Mouse (Mus musculus): ENCODE results near the gene Rrm2. TPM values are rescaled to one million over a fixed set of nuclear protein-coding genes. Genes with fewer than 3 reads are reported as not detected.
"Not testable (repeated sequence)": the region's sequence is repeated elsewhere in the genome, so short reads cannot be mapped to it uniquely, and the experiment has no call there.

The Rrm2 gene
- polyA plus RNA-seq, 1 experiment from 2014 or later, result 172 TPM

DNA sequence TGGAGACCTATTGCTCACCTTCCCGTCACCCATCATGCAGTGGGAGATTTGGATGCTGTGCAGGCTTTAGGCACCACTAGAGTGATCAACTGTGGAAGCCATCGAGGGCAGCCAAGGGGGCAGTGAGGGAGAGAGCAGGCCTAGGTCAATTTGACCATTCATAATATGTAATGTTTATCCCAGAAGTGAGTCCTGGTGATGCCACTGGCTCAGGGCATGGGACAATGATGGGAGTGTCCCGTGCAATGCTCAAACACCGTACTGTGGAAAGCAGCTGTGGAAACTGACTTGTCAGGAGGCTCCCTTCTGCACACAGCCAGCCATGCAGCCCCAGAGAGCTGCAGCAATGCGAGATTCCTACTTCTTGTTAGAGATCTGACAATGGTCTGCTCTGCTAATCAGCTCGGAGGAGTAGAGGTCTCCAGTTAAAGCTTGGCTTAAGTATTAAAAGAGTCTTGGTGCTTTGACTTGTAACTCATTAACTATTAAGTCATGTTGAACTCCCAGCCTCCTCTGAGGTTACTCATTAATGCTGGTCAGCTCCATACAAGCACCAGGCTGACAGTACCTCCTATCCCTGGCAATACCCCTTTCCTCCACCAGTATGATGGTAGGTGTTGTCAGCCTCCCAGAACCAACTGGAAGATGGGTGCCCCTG lies 21.9 kb upstream of the Rrm2 start:
- peak overlapping the region; percentile 6; the same call in 1 of the 2 replicates for H3K4me2 ChIP-seq
- H3K27me3 ChIP-seq (replicated peaks), result 0 out of 2 replicates have a peak, but pooled peaks cover 11% of the 10 kb centered on the region
- peak; percentile 80 for ATAC-seq (ENCODE audit: insufficient read depth, low FRiP score, low read depth)
- H3K36me3 ChIP-seq, result no peaks in the 10 kb centered on the region
- H3K27ac ChIP-seq, result no peak overlapping the region
- H3K9me3 ChIP-seq, result no peaks in the 10 kb centered on the region
- peaks cover 23% of the 10 kb centered on the region for H3K4me1 ChIP-seq
- H3K4me3 ChIP-seq (replicated peaks), result no peak overlapping the region
- WGBS, result 49% methylated on average over 6 of the region's 6 CpGs
- no peak overlapping the region for H3K9ac ChIP-seq

DNA sequence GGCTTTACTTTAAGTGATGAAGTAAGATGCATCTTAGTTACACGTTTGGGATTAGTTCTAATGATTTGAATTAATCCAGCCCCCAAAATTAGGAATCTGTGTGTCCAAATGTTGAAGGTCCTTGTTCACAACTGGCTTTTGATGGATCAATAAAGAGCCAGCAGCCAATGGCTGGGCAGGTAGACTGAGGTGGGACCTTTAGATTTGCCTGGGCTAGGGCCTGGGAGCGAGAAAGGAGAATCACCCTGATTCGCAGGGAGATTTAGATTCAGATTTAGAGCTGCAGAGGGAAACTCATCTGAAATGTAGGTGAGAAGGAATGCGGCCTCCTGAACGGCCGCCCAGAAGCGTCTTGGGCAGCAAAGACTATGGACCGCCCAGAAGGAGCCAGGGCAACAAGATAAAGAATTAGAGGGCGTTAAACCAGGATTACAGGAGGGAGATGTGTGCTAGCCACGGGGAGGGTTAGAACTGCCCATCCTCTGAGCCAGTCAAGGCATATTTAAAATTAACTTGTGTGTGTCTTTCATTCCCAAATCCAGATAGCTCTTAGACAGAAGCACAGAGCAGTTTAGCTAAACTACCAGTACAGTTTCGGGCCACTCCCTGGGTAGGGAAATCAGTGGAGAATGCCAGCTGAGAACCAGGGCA lies 21.2 kb upstream of the Rrm2 start:
- no peak overlapping the region for H3K9ac ChIP-seq
- no peak for ATAC-seq (ENCODE audit: insufficient read depth, low FRiP score, low read depth)
- peaks cover 16% of the 10 kb centered on the region for H3K4me1 ChIP-seq
- WGBS, result 60% methylated on average over 11 of the region's 11 CpGs
- no peak overlapping the region for H3K4me3 ChIP-seq (replicated peaks)
- no peaks in the 10 kb centered on the region for H3K9me3 ChIP-seq
- H3K4me2 ChIP-seq, result no peak overlapping the region
- H3K27me3 ChIP-seq (replicated peaks), result 0 out of 2 replicates have a peak, but pooled peaks cover 5% of the 10 kb centered on the region
- H3K36me3 ChIP-seq, result no peaks in the 10 kb centered on the region
- peak overlapping the region; percentile 35; the same call in 1 of the 2 replicates for H3K27ac ChIP-seq

DNA sequence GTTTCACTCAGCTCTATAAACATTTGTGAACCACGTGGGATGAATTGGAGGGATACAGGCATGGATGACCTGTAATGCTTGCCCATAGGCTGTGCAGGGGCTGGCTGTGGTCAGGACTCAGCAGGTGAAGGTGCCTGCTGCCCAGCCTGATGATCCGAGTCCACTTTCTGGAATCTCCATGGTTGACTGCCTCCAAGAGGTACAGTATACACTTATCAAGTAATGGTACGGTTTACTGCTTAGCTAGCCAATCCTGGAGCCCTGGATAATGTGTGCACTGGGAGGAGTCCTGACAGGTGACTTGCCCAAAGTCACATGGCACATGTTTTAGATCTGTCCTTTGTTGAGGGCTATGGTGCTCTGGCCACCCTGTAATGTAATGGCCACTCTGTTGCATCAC lies 17.7 kb upstream of the Rrm2 start:
- 79% methylated on average over 3 of the region's 3 CpGs for WGBS
- no peak overlapping the region for H3K27ac ChIP-seq

DNA sequence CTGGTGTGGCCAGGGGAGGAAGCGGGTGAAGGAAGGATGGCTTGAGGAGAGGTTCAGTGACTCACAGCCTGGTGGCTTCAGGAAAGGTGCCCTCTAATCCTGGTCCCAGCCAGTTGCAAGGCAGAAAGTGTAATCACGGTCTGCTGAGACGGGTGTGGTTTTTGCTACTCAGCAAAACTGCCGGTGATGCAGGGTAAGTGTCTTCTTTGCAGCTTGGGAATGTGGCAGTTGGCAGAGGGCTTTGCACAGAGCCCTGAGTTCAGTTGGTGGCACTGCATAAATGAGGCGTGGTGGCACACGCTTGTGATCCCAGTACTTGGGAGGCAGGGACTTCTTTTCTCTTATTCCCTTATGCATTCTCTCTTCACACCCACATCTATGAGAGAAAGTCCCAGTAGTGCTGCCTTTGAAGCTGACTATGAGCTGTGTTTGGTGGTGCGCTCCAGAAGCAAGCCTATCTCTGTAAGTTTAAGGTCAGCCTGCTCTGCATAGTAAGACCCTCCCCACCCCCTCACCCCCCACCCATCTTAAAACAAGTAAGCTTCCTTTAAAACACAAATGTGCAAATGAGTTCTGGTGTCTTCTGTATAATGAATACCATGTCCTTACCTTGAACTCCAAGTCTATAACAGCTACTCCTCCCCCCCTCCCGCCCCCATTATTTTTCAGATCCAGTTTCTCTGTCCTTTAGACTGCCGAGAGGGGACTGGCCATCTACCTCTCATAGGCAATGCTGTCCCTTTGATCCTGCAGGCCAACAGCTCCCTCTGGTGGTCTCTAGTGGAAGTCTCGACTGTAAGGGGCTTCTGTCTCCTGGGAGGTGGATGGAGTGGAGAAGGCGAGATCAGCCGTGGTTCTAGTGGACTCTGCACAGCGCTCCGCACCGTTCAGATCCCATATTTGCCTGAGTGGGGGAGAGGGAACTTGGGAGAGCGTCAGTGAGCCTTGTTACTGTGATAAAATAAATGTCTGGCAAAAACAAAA lies 11.2 kb upstream of the Rrm2 start:
- H3K4me3 ChIP-seq (replicated peaks), result no peak overlapping the region
- no peak overlapping the region for H3K9ac ChIP-seq
- 0 out of 2 replicates have a peak, but pooled peaks cover 4% of the 10 kb centered on the region for H3K27me3 ChIP-seq (replicated peaks)
- no peaks in the 10 kb centered on the region for H3K36me3 ChIP-seq
- no peak overlapping the region for H3K4me2 ChIP-seq
- H3K9me3 ChIP-seq, result no peaks in the 10 kb centered on the region
- ATAC-seq (ENCODE audit: insufficient read depth, low FRiP score, low read depth), result peak; percentile 73
- H3K27ac ChIP-seq, result no peak overlapping the region
- WGBS, result 38% methylated on average over 16 of the region's 16 CpGs
- no peaks in the 10 kb centered on the region for H3K4me1 ChIP-seq

More for the DNA sequence above, 17.7 kb upstream of the Rrm2 start:
- Histone ChIP-seq H3K4me3 (replicated peaks) (no peak overlapping the region), H3K36me3 (no peaks in the 10 kb centered on the region), H3K27me3 (replicated peaks) (no peaks in the 10 kb centered on the region), H3K9me3 (no peaks in the 10 kb centered on the region), H3K9ac (no peak overlapping the region), H3K4me1 (0 out of 2 replicates have a peak, but pooled peaks cover 6% of the 10 kb centered on the region), H3K4me2 (no peak overlapping the region)
- no peak for ATAC-seq (ENCODE audit: insufficient read depth, low FRiP score, low read depth)

DNA sequence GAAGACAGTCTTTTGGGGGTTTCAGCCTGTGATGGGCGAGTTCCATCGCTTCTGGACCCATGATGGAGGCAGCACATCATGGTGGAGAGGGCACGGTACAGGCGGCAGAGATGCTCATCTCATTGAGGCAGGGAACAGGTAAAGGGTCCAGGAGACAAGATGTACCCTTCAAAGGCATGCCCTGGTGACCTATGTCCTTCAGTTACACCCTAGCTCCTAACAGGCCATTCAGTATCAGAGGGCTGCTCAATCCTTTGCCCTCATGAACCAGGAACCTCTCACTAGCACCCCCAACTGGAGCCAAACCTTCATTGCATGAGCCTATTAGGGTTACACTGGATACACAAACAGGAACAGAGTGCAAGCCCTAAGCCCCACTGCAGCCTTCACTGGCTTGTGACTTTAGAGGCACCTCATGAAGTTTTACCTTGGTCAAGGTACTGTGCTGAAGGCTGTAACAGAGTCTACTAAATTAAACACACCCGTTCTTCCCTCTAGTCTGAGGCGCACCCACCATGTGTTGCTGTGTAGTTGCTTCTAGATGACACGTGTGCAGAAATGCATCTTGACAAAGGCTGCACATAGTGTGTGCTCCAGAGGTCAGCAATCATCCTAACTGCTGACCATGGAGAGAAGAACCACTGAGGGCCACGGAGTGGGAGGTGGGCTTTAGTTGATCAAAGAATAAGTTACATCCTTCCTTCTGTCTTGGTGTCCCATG lies 10.4 kb upstream of the Rrm2 start:
- Histone ChIP-seq H3K9me3 (no peaks in the 10 kb centered on the region), H3K4me2 (no peak overlapping the region), H3K9ac (no peak overlapping the region), H3K4me3 (replicated peaks) (no peak overlapping the region), H3K4me1 (no peaks in the 10 kb centered on the region), H3K27me3 (replicated peaks) (0 out of 2 replicates have a peak, but pooled peaks cover 4% of the 10 kb centered on the region), H3K36me3 (no peaks in the 10 kb centered on the region), H3K27ac (no peak overlapping the region)
- ATAC-seq (ENCODE audit: insufficient read depth, low FRiP score, low read depth), result no peak
- WGBS, result 62% methylated on average over 8 of the region's 8 CpGs

DNA sequence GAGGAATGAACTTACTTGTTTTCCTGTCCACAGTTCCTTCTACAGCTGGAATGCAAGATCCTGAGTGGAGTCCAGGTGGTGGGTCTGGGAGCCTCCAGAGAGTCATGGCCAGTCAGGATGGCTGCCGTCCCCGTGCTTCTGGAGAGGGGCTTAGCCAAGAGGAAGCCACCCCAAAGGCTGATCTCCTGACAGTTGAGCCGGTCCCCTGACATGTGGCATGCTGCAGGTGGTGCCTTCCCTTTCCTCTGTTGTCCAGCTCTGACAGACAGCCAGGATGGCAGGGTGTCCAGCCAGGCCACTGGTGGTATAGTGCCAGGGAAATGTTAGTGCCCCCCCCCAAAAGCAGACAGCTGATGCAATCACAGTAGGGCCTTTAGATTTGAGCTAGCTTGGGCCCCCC lies 9.5 kb upstream of the Rrm2 start:
- Histone ChIP-seq H3K4me3 (replicated peaks) (no peak overlapping the region), H3K9ac (no peak overlapping the region), H3K27me3 (replicated peaks) (0 out of 2 replicates have a peak, but pooled peaks cover 4% of the 10 kb centered on the region), H3K4me1 (no peaks in the 10 kb centered on the region), H3K27ac (no peak overlapping the region), H3K4me2 (no peak overlapping the region), H3K9me3 (no peaks in the 10 kb centered on the region), H3K36me3 (no peaks in the 10 kb centered on the region)
- 78% methylated on average over 3 of the region's 3 CpGs for WGBS
- ATAC-seq (ENCODE audit: insufficient read depth, low FRiP score, low read depth), result no peak

DNA sequence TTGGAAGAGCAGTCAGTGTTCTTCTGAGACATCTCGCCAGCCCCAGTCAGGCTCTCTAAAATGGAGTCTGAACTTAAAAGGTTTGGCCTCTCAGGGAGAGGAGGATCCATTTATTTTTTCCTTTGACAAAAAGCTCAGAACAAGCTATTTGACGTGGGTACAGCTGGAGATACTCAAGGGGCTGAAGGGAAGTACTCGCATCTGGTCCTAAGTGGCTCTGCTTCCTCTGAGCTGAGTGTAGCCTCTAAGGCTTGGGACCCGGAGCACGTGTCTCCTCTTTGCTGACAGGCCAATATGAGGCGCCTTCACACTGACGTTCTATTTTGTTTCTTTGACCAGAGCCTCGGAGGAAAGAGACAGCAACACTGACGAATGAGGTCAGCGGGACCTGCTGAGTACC lies 8.5 kb upstream of the Rrm2 start:
- H3K9me3 ChIP-seq, result no peaks in the 10 kb centered on the region
- 0 out of 2 replicates have a peak, but pooled peaks cover 4% of the 10 kb centered on the region for H3K27me3 ChIP-seq (replicated peaks)
- H3K4me3 ChIP-seq (replicated peaks), result no peak overlapping the region
- no peak overlapping the region for H3K27ac ChIP-seq
- WGBS, result 41% methylated on average over 10 of the region's 10 CpGs
- ATAC-seq (ENCODE audit: insufficient read depth, low FRiP score, low read depth), result no peak
- H3K36me3 ChIP-seq, result no peaks in the 10 kb centered on the region
- H3K9ac ChIP-seq, result no peak overlapping the region
- no peak overlapping the region for H3K4me2 ChIP-seq
- no peaks in the 10 kb centered on the region for H3K4me1 ChIP-seq

DNA sequence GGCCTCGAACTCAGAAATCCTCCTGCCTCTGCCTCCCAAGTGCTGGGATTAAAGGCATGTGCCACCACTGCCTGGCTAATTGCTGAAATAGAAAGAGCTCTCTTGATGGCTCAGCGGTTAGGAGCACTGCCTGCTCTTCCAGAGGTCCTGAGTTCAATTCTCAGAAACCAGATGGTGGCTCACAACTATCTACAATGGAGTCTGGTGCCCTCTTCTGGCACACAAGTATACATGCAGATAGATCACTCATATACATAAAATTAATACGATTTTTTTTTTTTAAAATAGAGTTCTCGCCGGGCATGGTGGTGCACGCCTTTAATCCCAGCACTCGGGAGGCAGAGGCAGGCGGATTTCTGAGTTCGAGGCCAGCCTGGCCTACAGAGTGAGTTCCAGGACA lies 6.4 kb upstream of the Rrm2 start:
- H3K9me3 ChIP-seq; H3K4me1 ChIP-seq; H3K9ac ChIP-seq; H3K36me3 ChIP-seq; H3K27me3 ChIP-seq (replicated peaks); ATAC-seq (ENCODE audit: insufficient read depth, low FRiP score, low read depth); H3K4me2 ChIP-seq; H3K27ac ChIP-seq; H3K4me3 ChIP-seq (replicated peaks): not testable (repeated sequence)
- 84% methylated on average over 9 of the region's 9 CpGs for WGBS

DNA sequence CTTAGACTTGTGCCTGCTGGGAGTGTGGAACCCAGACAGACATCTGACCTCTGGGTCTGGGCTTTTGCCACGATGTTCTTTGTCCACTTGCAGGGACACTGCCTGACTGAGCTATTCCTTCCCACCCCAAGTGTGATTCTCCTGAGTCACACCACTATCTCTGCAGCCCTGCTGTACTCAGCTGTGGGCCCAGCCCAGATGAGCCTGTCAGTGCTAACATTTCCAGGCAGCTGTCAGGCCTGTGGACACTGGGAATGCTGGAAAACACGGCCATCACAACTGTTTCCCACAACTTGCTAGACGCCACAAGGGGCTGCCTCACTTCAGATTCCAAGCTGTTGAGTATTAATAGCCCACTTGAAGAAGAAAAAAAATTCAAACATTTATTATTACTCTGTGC lies 5.0 kb upstream of the Rrm2 start:
- Histone ChIP-seq H3K36me3 (no peaks in the 10 kb centered on the region), H3K27me3 (replicated peaks) (no peaks in the 10 kb centered on the region), H3K27ac (no peak overlapping the region), H3K4me1 (peaks cover 14% of the 10 kb centered on the region; the same call in 1 of the 2 replicates), H3K9me3 (no peaks in the 10 kb centered on the region), H3K4me2 (no peak overlapping the region), H3K9ac (no peak overlapping the region), H3K4me3 (replicated peaks) (no peak overlapping the region)
- 75% methylated on average over 3 of the region's 3 CpGs for WGBS
- no peak for ATAC-seq (ENCODE audit: insufficient read depth, low FRiP score, low read depth)

DNA sequence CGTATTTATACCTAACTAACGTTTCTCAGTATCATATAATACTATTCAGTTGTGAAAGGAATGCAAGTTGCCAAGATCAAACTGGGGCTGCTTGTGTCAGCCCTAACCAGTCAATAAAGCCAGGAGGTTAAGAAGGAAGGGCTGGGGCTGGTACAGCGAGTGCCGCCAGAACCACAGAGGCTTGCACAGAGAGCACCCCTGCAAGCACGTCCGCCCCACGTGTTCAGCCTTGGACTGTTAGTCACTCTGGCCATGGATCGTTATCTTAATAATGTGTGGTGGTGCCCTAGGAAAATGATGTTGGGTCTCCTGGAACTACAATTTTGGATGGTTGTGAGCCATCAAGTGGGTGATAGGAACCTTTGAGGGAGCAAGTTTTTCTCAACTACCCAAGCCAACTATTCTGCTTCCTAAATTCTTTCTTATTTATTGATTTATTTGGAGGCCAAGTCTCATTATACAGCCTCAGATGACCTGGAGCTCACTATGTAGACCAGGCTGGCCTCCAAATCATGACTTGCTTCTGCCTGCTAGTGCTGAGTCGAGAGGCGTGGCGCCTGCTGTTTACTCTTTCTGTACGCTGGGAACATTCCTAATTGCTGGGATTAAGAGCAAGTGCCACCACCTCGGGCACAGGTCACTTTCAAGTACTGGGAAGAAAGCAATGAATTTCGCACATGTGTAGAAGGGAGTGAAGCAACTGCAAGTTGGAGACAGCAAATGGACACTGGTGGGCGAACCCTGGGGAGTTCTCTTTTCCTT lies 2.4 kb upstream of the Rrm2 start:
- H3K9ac ChIP-seq, result no peak overlapping the region
- no peak overlapping the region for H3K4me2 ChIP-seq
- H3K27me3 ChIP-seq (replicated peaks), result no peaks in the 10 kb centered on the region
- peak overlapping the region; percentile 21; the same call in 1 of the 2 replicates for H3K27ac ChIP-seq
- H3K9me3 ChIP-seq, result no peaks in the 10 kb centered on the region
- no peak for ATAC-seq (ENCODE audit: insufficient read depth, low FRiP score, low read depth)
- 74% methylated on average over 15 of the region's 15 CpGs for WGBS
- H3K36me3 ChIP-seq, result no peaks in the 10 kb centered on the region
- H3K4me1 ChIP-seq, result peaks cover 23% of the 10 kb centered on the region
- H3K4me3 ChIP-seq (replicated peaks), result no peak overlapping the region
